Mouse (Mus musculus): Measurements from ENCODE around the gene Mtm1. TPM values are rescaled to one million over a fixed set of nuclear protein-coding genes. Genes with fewer than 3 reads are reported as not detected.

The Mtm1 gene
- total and polyA plus RNA-seq, 2 experiments from 2014 or later, result 3.6 to 4.0 TPM

DNA sequence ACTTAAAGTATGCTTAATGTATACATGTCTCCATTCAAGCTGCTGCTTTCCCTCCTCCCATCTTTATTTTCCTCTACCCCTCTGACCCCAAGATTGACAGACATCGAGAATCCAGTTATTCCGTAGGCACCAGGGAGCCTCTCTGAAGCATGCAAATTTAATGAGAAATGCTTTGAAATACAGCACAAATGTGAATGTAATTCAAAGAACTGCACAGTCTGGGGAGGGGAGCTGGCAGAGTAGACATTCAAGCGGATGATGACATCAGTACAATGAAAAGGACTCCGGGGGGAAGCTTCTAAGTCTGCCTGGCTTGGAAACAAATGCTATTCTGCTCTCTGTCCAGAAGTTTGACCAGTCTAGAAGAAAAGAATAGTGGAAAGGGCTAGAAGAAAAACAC is 2.3 kb downstream of the Mtm1 start:
- 43% methylated on average over 4 of the region's 4 CpGs for WGBS
- Histone ChIP-seq H3K9me3 (ENCODE audit: low read length) (no peaks in the 10 kb centered on the region), H3K27ac (no peak overlapping the region), H3K36me3 (ENCODE audit: insufficient read depth, low read length) (no peaks in the 10 kb centered on the region), H3K27me3 (ENCODE audit: insufficient read depth, low read length) (no peaks in the 10 kb centered on the region), H3K4me2 (ENCODE audit: low read depth, low read length) (no peak overlapping the region), H3K4me3 (ENCODE audit: low read length) (no peak overlapping the region), H3K9ac (replicated peaks; ENCODE audit: low read length) (no peak overlapping the region), H3K4me1 (ENCODE audit: insufficient read depth, low read length) (no peaks in the 10 kb centered on the region)
- ATAC-seq, result no peak
- DNase-seq (ENCODE audit: low spot score), result peak; percentile 4
- TF ChIP-seq CTCF (IDR thresholded peaks at IDR 0.05; ENCODE audit: low read depth), result no peak

DNA sequence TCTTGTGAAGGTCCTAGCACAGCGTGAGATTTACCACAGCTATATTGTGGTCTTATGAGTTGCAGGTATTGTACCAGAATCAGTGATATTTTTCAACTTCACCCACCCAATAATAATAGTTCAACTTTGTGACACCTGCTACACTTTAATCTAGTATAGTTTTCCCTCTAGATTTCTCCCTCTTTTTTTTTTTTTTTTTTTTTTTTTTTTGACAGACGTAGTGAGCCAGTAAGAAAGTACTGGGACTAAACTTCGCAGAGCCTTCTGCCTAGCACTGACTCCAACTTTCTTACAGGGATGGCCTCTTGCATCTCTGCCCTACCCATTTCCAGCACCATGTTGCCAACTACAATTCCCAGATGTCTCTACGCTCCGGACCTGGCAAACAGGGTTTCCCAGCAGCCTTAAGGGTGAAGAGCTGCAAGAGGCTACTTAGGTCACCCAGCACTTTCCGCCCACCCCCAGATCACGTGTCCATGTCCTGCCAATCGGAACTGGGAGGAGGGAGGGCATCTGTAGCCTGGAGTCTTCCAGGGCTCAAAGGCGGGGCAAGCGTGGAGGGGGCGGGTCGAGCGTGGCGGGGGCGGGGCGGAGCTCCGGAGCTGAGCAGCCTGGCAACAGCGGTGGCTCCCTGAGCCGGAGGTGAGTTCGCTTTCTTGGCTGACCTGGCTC is 4.0 kb downstream of the Mtm1 start:
- peak overlapping the region; percentile 49; the same call in 1 of the 2 replicates for H3K9ac ChIP-seq (replicated peaks; ENCODE audit: low read length)
- DNase-seq (ENCODE audit: low spot score), result peak; percentile 89
- ATAC-seq, result peak; percentile 99

DNA sequence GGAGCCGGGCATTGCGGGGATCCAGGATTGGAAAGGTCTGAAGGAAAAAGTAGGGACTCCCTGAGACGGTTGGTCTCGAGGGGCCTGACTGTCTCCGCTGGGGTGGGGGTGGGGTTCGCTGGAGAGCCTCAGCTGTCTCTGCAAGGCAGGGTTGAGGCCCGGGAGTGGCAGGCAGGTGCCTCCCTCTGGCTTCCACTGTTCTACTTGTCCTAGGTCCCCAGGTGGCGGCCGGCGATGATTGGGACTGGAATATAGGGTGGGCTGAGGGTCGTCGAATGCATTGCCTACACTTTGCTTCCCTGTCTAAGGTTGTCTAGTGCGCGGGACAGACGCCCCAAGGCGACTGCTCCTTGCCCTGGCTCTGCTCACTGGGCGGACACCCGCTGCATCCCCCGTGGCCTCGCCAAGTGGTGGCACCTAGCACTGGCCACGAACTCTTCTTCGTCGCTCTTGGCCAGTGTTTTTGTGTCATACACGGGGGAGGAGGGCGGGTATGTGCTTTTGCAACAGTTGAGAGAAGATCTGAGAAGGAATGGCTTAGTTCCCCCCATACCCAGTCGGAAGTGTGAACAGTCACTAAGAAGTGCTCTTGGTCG is 4.6 kb downstream of the Mtm1 start:
- no peaks in the 10 kb centered on the region for H3K27me3 ChIP-seq (ENCODE audit: insufficient read depth, low read length)
- H3K9me3 ChIP-seq (ENCODE audit: low read length), result no peaks in the 10 kb centered on the region
- DNase-seq (ENCODE audit: low spot score) (no peak), ATAC-seq (peak; percentile 84)
- WGBS, result 32% methylated on average over 27 of the region's 27 CpGs
- H3K27ac ChIP-seq, result no peak overlapping the region
- H3K36me3 ChIP-seq (ENCODE audit: insufficient read depth, low read length), result no peaks in the 10 kb centered on the region
- H3K4me3 ChIP-seq (ENCODE audit: low read length), result peak overlapping the region; percentile 49
- no peaks in the 10 kb centered on the region for H3K4me1 ChIP-seq (ENCODE audit: insufficient read depth, low read length)
- H3K9ac ChIP-seq (replicated peaks; ENCODE audit: low read length), result peak overlapping the region; percentile 49
- H3K4me2 ChIP-seq (ENCODE audit: low read depth, low read length), result peak overlapping the region; percentile 65
- TF ChIP-seq CTCF (IDR thresholded peaks at IDR 0.05; ENCODE audit: low read depth), result no peak

More for the DNA sequence above, 4.0 kb downstream of the Mtm1 start:
- Histone ChIP-seq H3K4me3 (ENCODE audit: low read length) (peak overlapping the region; percentile 49), H3K4me2 (ENCODE audit: low read depth, low read length) (peak overlapping the region; percentile 65), H3K9me3 (ENCODE audit: low read length) (no peaks in the 10 kb centered on the region), H3K27me3 (ENCODE audit: insufficient read depth, low read length) (no peaks in the 10 kb centered on the region), H3K36me3 (ENCODE audit: insufficient read depth, low read length) (no peaks in the 10 kb centered on the region), H3K27ac (no peak overlapping the region), H3K4me1 (ENCODE audit: insufficient read depth, low read length) (no peaks in the 10 kb centered on the region)
- no peak for TF ChIP-seq CTCF (IDR thresholded peaks at IDR 0.05; ENCODE audit: low read depth)
- 30% methylated on average over 20 of the region's 20 CpGs for WGBS

DNA sequence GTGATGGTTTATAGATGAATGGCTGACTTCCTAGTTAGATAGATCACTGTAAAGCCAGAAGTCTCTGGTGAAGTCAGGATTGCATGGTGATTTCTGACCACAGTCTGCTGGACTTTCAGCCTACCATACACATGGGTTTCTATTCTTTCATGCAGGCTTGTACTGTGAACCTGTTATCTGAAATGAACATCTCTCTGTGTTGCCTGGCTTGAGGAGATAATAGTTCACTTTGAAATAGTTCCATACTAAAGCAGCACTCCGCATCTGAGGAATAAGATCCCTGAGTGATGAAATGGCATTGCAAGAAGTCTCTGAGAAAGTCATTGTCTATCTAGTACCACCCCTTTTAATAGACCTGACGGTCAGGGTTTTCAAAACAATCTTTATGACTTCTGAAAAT is 6.3 kb downstream of the Mtm1 start:
- no peaks in the 10 kb centered on the region for H3K4me1 ChIP-seq (ENCODE audit: insufficient read depth, low read length)
- no peak overlapping the region for H3K27ac ChIP-seq
- TF ChIP-seq CTCF (IDR thresholded peaks at IDR 0.05; ENCODE audit: low read depth), result no peak
- H3K9me3 ChIP-seq (ENCODE audit: low read length), result no peaks in the 10 kb centered on the region
- no peaks in the 10 kb centered on the region for H3K27me3 ChIP-seq (ENCODE audit: insufficient read depth, low read length)
- DNase-seq (ENCODE audit: low spot score) (no peak), ATAC-seq (no peak)
- no peak overlapping the region for H3K4me2 ChIP-seq (ENCODE audit: low read depth, low read length)
- 86% methylated on average over 2 of the region's 2 CpGs for WGBS
- H3K4me3 ChIP-seq (ENCODE audit: low read length), result no peak overlapping the region
- H3K9ac ChIP-seq (replicated peaks; ENCODE audit: low read length), result no peak overlapping the region
- no peaks in the 10 kb centered on the region for H3K36me3 ChIP-seq (ENCODE audit: insufficient read depth, low read length)

DNA sequence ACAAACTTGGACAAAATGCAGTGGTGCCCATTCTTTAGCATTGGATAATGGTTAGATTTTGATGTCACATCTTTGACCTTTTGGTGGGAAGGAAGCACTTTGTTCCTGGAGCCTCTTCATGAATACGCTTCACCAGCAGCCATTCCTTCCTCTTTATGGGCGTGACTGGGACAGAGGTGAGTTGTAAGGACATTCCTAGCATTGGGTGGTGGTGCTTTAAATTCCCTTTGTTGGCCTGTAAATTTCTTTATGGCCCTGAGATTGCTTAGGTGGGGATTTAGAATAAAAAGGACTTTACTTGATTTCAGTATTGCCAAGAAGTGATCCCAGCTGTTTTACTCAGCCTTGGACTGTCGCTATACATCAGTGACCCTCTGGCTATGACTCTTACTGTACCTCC is 8.3 kb downstream of the Mtm1 start:
- Histone ChIP-seq H3K9me3 (ENCODE audit: low read length) (no peaks in the 10 kb centered on the region), H3K4me3 (ENCODE audit: low read length) (no peak overlapping the region), H3K36me3 (ENCODE audit: insufficient read depth, low read length) (no peaks in the 10 kb centered on the region), H3K27ac (no peak overlapping the region), H3K4me1 (ENCODE audit: insufficient read depth, low read length) (no peaks in the 10 kb centered on the region), H3K27me3 (ENCODE audit: insufficient read depth, low read length) (no peaks in the 10 kb centered on the region), H3K9ac (replicated peaks; ENCODE audit: low read length) (no peak overlapping the region), H3K4me2 (ENCODE audit: low read depth, low read length) (no peak overlapping the region)
- 88% methylated on average over 3 of the region's 3 CpGs for WGBS
- no peak for TF ChIP-seq CTCF (IDR thresholded peaks at IDR 0.05; ENCODE audit: low read depth)
- no peak for DNase-seq (ENCODE audit: low spot score)
- no peak for ATAC-seq

GRCm38 (mm10) chrX:71220896-71221295 is 10.3 kb downstream of the Mtm1 start:
- Histone ChIP-seq H3K9ac (replicated peaks; ENCODE audit: low read length) (no peak overlapping the region), H3K4me1 (ENCODE audit: insufficient read depth, low read length) (no peaks in the 10 kb centered on the region), H3K27ac (no peak overlapping the region), H3K36me3 (ENCODE audit: insufficient read depth, low read length) (no peaks in the 10 kb centered on the region), H3K9me3 (ENCODE audit: low read length) (no peaks in the 10 kb centered on the region), H3K4me2 (ENCODE audit: low read depth, low read length) (no peak overlapping the region), H3K27me3 (ENCODE audit: insufficient read depth, low read length) (no peaks in the 10 kb centered on the region), H3K4me3 (ENCODE audit: low read length) (no peak overlapping the region)
- no peak for DNase-seq (ENCODE audit: low spot score)
- ATAC-seq, result no peak
- 71% methylated on average over 3 of the region's 3 CpGs for WGBS
- no peak for TF ChIP-seq CTCF (IDR thresholded peaks at IDR 0.05; ENCODE audit: low read depth)
